Mouse (Mus musculus) layer of hippocampus, adult 11-12 months (tissue): ENCODE data around the gene Ide.
A peak's percentile ranks its signal among the peaks of the same experiment; 100 is the strongest.

ENCODE experiments used
- DNase-seq: peaks from one replicate; pipeline ENCODE4 v3.0.0; 2022; ENCODE audit warnings: low spot score

Ide gene

GRCm38 (mm10) chr19:37333357-37333756, 4.3 kb downstream of the Ide start:
- no peak for DNase-seq

GRCm38 (mm10) chr19:37332726-37333125, 4.9 kb downstream of the Ide start:
- no peak for DNase-seq

GRCm38 (mm10) chr19:37327216-37327615, 10.4 kb downstream of the Ide start:
- DNase-seq = no peak

GRCm38 (mm10) chr19:37323566-37323965, 14.1 kb downstream of the Ide start:
- DNase-seq = no peak

- DNase-seq = peak; percentile 14
These were observed 16.6 kb downstream of the Ide start for GRCm38 (mm10) chr19:37320802-37321619.

GRCm38 (mm10) chr19:37317359-37317758, 20.3 kb downstream of the Ide start:
- DNase-seq = no peak

GRCm38 (mm10) chr19:37315091-37315490, 22.6 kb downstream of the Ide start:
- no peak for DNase-seq

GRCm38 (mm10) chr19:37311426-37311825, 26.2 kb downstream of the Ide start:
- DNase-seq = no peak

GRCm38 (mm10) chr19:37310133-37310532, 27.5 kb downstream of the Ide start:
- DNase-seq = no peak

- DNase-seq = no peak
These were observed 28.7 kb downstream of the Ide start for GRCm38 (mm10) chr19:37308941-37309340.

- DNase-seq = no peak
These were observed 29.7 kb downstream of the Ide start for GRCm38 (mm10) chr19:37307826-37308545.

- no peak for DNase-seq
These were observed 31.5 kb downstream of the Ide start for GRCm38 (mm10) chr19:37306176-37306575.

GRCm38 (mm10) chr19:37304866-37305265, 32.8 kb downstream of the Ide start:
- no peak for DNase-seq

- DNase-seq = no peak
These were observed 33.6 kb downstream of the Ide start for GRCm38 (mm10) chr19:37304006-37304405.

- no peak for DNase-seq
These were observed 35.9 kb downstream of the Ide start for GRCm38 (mm10) chr19:37301733-37302132.

GRCm38 (mm10) chr19:37291676-37292075, 46.0 kb downstream of the Ide start:
- no peak for DNase-seq

GRCm38 (mm10) chr19:37290906-37291305, 46.7 kb downstream of the Ide start:
- no peak for DNase-seq

GRCm38 (mm10) chr19:37284775-37285174, 52.9 kb downstream of the Ide start:
- DNase-seq = no peak

- peak; percentile 33 for DNase-seq
These were observed 54.5 kb downstream of the Ide start for GRCm38 (mm10) chr19:37283166-37283565.

GRCm38 (mm10) chr19:37281710-37282109, 55.9 kb downstream of the Ide start:
- no peak for DNase-seq

GRCm38 (mm10) chr19:37279194-37279593, 58.5 kb downstream of the Ide start:
- DNase-seq = no peak

- no peak for DNase-seq
These were observed 62.1 kb downstream of the Ide start for GRCm38 (mm10) chr19:37275555-37275954.

- no peak for DNase-seq
These were observed 68.5 kb downstream of the Ide start for GRCm38 (mm10) chr19:37269106-37269505.
